Mouse (Mus musculus) left cerebral cortex, postnatal 36 days (tissue): ENCODE measurements around the gene St6galnac3. TPM values are rescaled to one million over a fixed set of nuclear protein-coding genes. Genes with fewer than 3 reads are reported as not detected.

Experiments used
- DNase-seq, 2 experiments: peaks; one replicate each; pipeline ENCODE4 v3.0.0; 2021 to 2022; ENCODE audit warnings: low spot score in 2 of 2, mixed read lengths in 1 of 2
- intact Hi-C: fragments of 180-260 bp; cut with DNase I; formaldehyde crosslinking; loops from one replicate; pipeline ENCODE4 v1.15.1; 2025
- total RNA-seq, 2 experiments: library from RNA; stranded (reverse); gene quantifications; 2 replicates each; pipeline ENCODE4 v1.2.3; 2021

The St6galnac3 gene
- total RNA-seq, 2 experiments from 2014 or later: 16.9 to 20.2 TPM

GRCm38 (mm10) chr3:153238381-153238780, 486.6 kb downstream of the St6galnac3 start:
- intact Hi-C loops: loop anchor here (5.0 kb wide), 1 partner anchor 256 kb away; the partner anchor contains the start of gene St6galnac5
- peak; percentile 78 to 83 for DNase-seq

DNA sequence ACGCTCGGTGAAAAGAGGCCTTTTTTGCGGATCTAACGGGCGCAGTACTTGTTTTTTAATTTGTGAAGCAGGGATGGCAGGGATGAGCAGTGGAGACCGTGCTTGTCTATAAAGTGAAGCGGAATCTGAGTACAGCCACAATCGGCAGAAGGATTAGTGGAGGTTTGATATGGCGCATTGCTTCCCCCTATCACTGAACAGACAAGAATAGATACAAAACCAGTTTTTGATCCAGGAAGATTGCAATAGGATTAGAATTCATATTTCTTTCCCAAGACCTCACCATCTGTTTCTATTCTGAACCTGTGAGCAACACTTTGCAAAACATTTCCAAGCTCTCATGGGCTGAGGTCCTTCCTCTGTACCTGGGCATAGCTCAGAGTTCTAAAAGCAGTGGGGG, 488.7 kb downstream of the St6galnac3 start:
- intact Hi-C loops: loop anchor here (2.0 to 5.0 kb wide), 2 partner anchors 33 to 254 kb away; partner anchors contain the start of gene St6galnac5
- DNase-seq: no peak

- intact Hi-C loops: no loop called here
- DNase-seq: no peak
Measured at GRCm38 (mm10) chr3:153222611-153223402, 502.2 kb downstream of the St6galnac3 start.

- DNase-seq: no peak
- intact Hi-C loops: no loop called here
Measured at GRCm38 (mm10) chr3:153219391-153219790, 505.6 kb downstream of the St6galnac3 start.

DNA sequence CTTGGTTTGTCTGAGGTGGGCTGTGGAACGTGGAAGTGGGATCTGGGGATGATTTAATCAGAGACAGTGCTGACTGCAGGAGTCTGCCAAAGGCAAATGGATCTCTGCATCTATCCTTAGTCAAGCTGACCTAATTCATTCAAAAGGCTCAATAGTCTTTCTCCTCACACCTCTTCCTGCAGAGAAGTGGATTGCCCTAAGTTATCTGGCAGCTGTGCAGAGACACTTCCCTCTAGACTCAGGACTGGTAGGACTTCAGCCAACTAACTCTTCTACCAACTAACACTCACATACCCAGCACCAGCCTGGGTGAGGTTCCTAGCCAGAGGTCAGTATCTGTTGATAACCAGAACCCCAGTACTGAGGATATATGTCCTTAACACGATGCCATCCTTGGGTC, 516.8 kb downstream of the St6galnac3 start:
- intact Hi-C loops: no loop called here
- no peak for DNase-seq

GRCm38 (mm10) chr3:153204046-153204445, 520.9 kb downstream of the St6galnac3 start:
- intact Hi-C loops: no loop called here
- DNase-seq: peak; percentile 19 to 46

- intact Hi-C loops: loop anchor here (2.0 kb wide), 1 partner anchor 35 kb away; no protein-coding TSS in a partner anchor
- DNase-seq: peak; percentile 23 to 32
Measured at GRCm38 (mm10) chr3:153201835-153202234, 523.1 kb downstream of the St6galnac3 start.

- no peak for DNase-seq
- intact Hi-C loops: no loop called here
Measured at GRCm38 (mm10) chr3:153200801-153201200, 524.2 kb downstream of the St6galnac3 start.

DNA sequence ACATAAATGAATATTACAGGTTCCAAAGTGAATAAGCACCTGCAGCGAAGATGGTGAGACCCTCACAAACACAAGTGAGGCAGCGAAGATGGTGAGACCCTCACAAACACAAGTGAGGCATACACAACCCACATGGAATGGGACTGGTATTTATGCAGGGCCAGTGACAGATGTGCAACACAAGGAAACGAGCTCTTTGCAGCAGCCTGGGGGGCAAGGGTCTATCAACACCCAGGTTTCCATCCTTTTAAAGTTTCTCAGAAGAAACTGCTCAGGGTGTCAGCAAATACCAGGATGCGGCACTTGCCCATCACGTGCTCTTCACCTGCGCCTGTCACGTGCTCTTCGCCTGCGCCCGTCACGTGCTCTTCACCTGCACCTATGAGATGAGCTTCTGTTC, 524.9 kb downstream of the St6galnac3 start:
- no peak for DNase-seq
- intact Hi-C loops: no loop called here

- peak in 1 of 2 experiments; percentile 18 for DNase-seq
- intact Hi-C loops: no loop called here
Measured at GRCm38 (mm10) chr3:153199251-153199650, 525.7 kb downstream of the St6galnac3 start.

DNA sequence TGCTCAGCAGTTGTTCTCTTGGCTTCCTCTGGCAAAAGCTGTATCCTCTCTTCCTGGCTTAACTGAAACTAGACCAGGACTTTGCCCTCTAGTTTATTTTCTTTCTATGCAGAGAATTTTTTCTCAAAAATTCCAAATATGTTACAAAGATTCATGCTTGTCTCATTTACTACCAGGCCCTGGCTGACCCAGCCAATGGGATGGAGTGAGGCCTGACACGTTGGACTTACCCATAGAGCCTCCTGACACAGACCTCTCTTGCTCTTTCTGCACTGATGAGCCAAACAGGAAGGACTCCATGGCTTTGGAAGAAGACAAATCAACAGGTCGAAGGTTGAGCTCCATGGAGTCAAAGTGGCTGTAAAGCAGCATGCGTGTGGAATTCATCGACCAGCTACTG, 526.5 kb downstream of the St6galnac3 start:
- intact Hi-C loops: no loop called here
- DNase-seq: no peak

GRCm38 (mm10) chr3:153193025-153193424, 531.9 kb downstream of the St6galnac3 start:
- no peak for DNase-seq

GRCm38 (mm10) chr3:153190742-153191141, 534.2 kb downstream of the St6galnac3 start:
- DNase-seq: no peak
- intact Hi-C loops: no loop called here

More at GRCm38 (mm10) chr3:153193025-153193424, 531.9 kb downstream of the St6galnac3 start:
- intact Hi-C loops: no loop called here

GRCm38 (mm10) chr3:153189685-153190467, 535.1 kb downstream of the St6galnac3 start:
- no peak for DNase-seq
- intact Hi-C loops: no loop called here

- intact Hi-C loops: no loop called here
- no peak for DNase-seq
Measured at GRCm38 (mm10) chr3:153188224-153188623, 536.8 kb downstream of the St6galnac3 start.

- intact Hi-C loops: no loop called here
- DNase-seq: no peak
Measured at GRCm38 (mm10) chr3:153185117-153185516, 539.9 kb downstream of the St6galnac3 start.

DNA sequence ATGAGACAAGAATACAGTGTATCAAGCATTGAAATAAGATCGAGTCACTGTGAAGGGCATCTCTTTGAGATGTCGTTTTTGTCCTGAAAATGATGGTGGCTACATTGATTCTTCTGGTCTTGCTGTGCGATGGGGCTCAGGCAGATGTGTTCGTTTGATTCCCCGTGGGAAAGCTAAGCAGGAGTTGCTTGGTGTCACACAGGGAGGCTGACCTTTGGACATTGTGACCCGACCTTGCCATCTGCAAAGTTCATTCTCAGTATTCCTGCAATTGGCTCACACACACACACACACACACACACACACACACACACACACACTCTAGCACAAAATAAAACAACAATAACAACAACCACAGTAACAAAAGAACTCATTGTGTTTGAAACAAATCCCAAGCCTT, 543.7 kb downstream of the St6galnac3 start:
- intact Hi-C loops: no loop called here
- no peak for DNase-seq

- intact Hi-C loops: no loop called here
- no peak for DNase-seq
Measured at GRCm38 (mm10) chr3:153176749-153177148, 548.2 kb downstream of the St6galnac3 start.

GRCm38 (mm10) chr3:153176325-153176724, 548.6 kb downstream of the St6galnac3 start:
- intact Hi-C loops: no loop called here
- no peak for DNase-seq

- DNase-seq: no peak
- intact Hi-C loops: no loop called here
Measured at GRCm38 (mm10) chr3:153174336-153175033, 550.5 kb downstream of the St6galnac3 start.
